ENCODE assay signal across 9 mouse cellular contexts in the genomic region with DNA sequence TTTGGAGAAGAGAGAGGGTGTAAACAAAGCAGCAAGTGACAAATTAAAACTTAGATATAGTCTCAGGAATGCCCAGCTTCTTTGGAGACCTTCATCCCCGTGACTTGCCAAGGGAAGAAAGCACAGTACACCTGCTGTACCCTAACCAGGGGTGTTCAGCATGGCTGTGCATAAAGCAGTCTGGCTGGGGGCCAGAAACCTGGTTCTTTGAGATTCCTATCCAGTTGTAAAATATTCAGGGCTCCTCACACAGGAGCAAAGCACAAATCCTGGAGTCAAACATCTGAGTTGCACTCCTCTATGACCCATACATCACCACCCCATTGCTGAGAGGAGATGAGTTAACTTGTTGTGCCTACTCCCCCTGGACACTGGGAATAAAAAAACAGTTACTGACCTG. TPM values are rescaled to one million over a fixed set of nuclear protein-coding genes. Genes with fewer than 3 reads are reported as not detected.
A peak's percentile ranks its signal among the peaks of the same experiment; 100 is the strongest.
DNase-seq lines count a peak whose midpoint lies in the region; ATAC-seq and TF ChIP-seq lines count a peak whose summit lies in the region.
"Had no signal": no experiment of that assay in that cellular context is flagged by ENCODE, and none has a peak within 500 bp of the region (broad histone marks: within the 10 kb centered on the region; RNA-seq: fewer than 3 reads in every experiment).

No protein-coding gene starts in this region.

- no peak for ATAC-seq in heart, embryonic 13.5 days (ENCODE audit: extremely low read depth, insufficient number of reproducible peaks, low FRiP score, low TSS enrichment)
- peak; percentile 21; the same call in 1 of the 2 replicates for ATAC-seq in kidney, embryonic 16.5 days (ENCODE audit: low FRiP score, low TSS enrichment)
- no peak for ATAC-seq in stomach, embryonic 15.5 days (ENCODE audit: insufficient read depth, low FRiP score, low read depth)
- ATAC-seq in activated CD4-positive, CD25-positive, alpha-beta regulatory T cell, adult 4 months, result no peak

- intact Hi-C loops in heart, postnatal 14 days (cut with DNase I), result no loop called here

- no peaks in the 10 kb centered on the region for H3K36me3 ChIP-seq in heart, embryonic 13.5 days
- H3K36me3 ChIP-seq in spleen, adult 2 months (ENCODE audit: control insufficient read depth, insufficient read depth, low read length), result no peaks in the 10 kb centered on the region
- no peaks in the 10 kb centered on the region for H3K36me3 ChIP-seq in kidney, embryonic 16.5 days (ENCODE audit: insufficient read depth, low read length)
- no peaks in the 10 kb centered on the region for H3K36me3 ChIP-seq in stomach, embryonic 15.5 days

- 0 out of 2 replicates have a peak overlapping the region, but pooled peaks have one; percentile 7 for H3K27ac ChIP-seq in heart, embryonic 13.5 days (replicated peaks)
- H3K27ac ChIP-seq in spleen, adult 2 months (ENCODE audit: insufficient read depth, low read length), result no peak overlapping the region
- peak overlapping the region; percentile 95 for H3K27ac ChIP-seq in kidney, embryonic 16.5 days (ENCODE audit: low read length)
- no peak overlapping the region for H3K27ac ChIP-seq in stomach, embryonic 15.5 days

- WGBS in heart, embryonic 13.5 days, result 84% methylated on average over 1 of the region's 1 CpGs
- 60% methylated on average over 1 of the region's 1 CpGs for WGBS in spleen, adult 2 months
- 30% methylated on average over 1 of the region's 1 CpGs for WGBS in kidney, embryonic 16.5 days
- WGBS in stomach, embryonic 15.5 days, result 73% methylated on average over 1 of the region's 1 CpGs

- no peak for DNase-seq in heart, postnatal 14 days
- DNase-seq in spleen, adult 2 months (ENCODE audit: low read depth in 1 of 2, low spot score in 2 of 2), result no peak
- DNase-seq in spleen, adult 12 weeks (ENCODE audit: low spot score), result no peak
- no peak for DNase-seq in gastrocnemius, postnatal 25 days
- DNase-seq: midbrain, embryonic 14.5 days had no signal

- H3K27me3 ChIP-seq in heart, embryonic 13.5 days (replicated peaks), result no peaks in the 10 kb centered on the region
- H3K27me3 ChIP-seq in spleen, adult 2 months (ENCODE audit: control insufficient read depth, insufficient read depth, low read length), result no peaks in the 10 kb centered on the region
- no peaks in the 10 kb centered on the region for H3K27me3 ChIP-seq in kidney, embryonic 16.5 days (ENCODE audit: insufficient read depth, low read length)
- no peaks in the 10 kb centered on the region for H3K27me3 ChIP-seq in stomach, embryonic 15.5 days (replicated peaks)

- no peak for TF ChIP-seq CTCF in spleen, adult 2 months (IDR thresholded peaks at IDR 0.05; ENCODE audit: extremely low read depth, insufficient read depth, insufficient read length, insufficient replicate concordance)

- peak overlapping the region; percentile 84 for H3K9ac ChIP-seq in heart, embryonic 13.5 days
- peak overlapping the region; percentile 27; the same call in 1 of the 2 replicates for H3K9ac ChIP-seq in kidney, embryonic 16.5 days (replicated peaks; ENCODE audit: low read length)
- H3K9ac ChIP-seq in stomach, embryonic 15.5 days, result no peak overlapping the region

- no peaks in the 10 kb centered on the region for H3K9me3 ChIP-seq in heart, embryonic 13.5 days
- no peaks in the 10 kb centered on the region for H3K9me3 ChIP-seq in kidney, embryonic 16.5 days (ENCODE audit: low read length)
- no peaks in the 10 kb centered on the region for H3K9me3 ChIP-seq in stomach, embryonic 15.5 days

- H3K4me3 ChIP-seq in heart, embryonic 13.5 days, result peak overlapping the region; percentile 68; the same call in 1 of the 2 replicates
- 0 out of 2 replicates have a peak overlapping the region, but pooled peaks have one; percentile 13 for H3K4me3 ChIP-seq in spleen, adult 2 months (ENCODE audit: extremely low read depth, insufficient read depth, insufficient read length)
- H3K4me3 ChIP-seq in kidney, embryonic 16.5 days (ENCODE audit: low read length), result peak overlapping the region; percentile 12; the same call in 1 of the 2 replicates
- H3K4me3 ChIP-seq in stomach, embryonic 15.5 days (replicated peaks), result no peak overlapping the region

- H3K4me1 ChIP-seq in heart, embryonic 13.5 days, result peaks cover 18% of the 10 kb centered on the region
- peaks cover 7% of the 10 kb centered on the region; the same call in 1 of the 2 replicates for H3K4me1 ChIP-seq in spleen, adult 2 months (ENCODE audit: control insufficient read depth, insufficient read depth, insufficient read length)
- H3K4me1 ChIP-seq in kidney, embryonic 16.5 days (ENCODE audit: insufficient read depth, low read length), result peaks cover 23% of the 10 kb centered on the region
- peaks cover 7% of the 10 kb centered on the region; the same call in 1 of the 2 replicates for H3K4me1 ChIP-seq in stomach, embryonic 15.5 days

- H3K4me2 ChIP-seq in heart, embryonic 13.5 days, result peak overlapping the region; percentile 70
- H3K4me2 ChIP-seq in kidney, embryonic 16.5 days (replicated peaks; ENCODE audit: low read depth, low read length), result peak overlapping the region; percentile 54
- H3K4me2 ChIP-seq in stomach, embryonic 15.5 days, result peak overlapping the region; percentile 76; the same call in 1 of the 2 replicates

- TF ChIP-seq POLR2A in spleen, adult 2 months (IDR thresholded peaks at IDR 0.05; ENCODE audit: low read depth, low read length), result no peak

RNA-seq across cellular contexts. Expression of gene Ostf1, which starts 2.0 kb away (rescaled TPM):
- 66.5 and 75.0 TPM in 2 replicates for polyA plus RNA-seq in heart, embryonic 13.5 days (2015; fragmentation: Nextera tagmentation; extraction: Ambion mirVana)
- 10 to 100 TPM; 46.5 to 52.2 TPM for total RNA-seq in heart, postnatal 14 days (2021)
- polyA plus RNA-seq in spleen, adult 2 months (2012; rRNA removed), result 69.7 and 83.6 TPM in 2 replicates
- polyA plus RNA-seq in kidney, embryonic 16.5 days (2015; fragmentation: Nextera tagmentation; extraction: Ambion mirVana), result 136 and 150 TPM in 2 replicates
- 95.9 and 97.4 TPM in 2 replicates for polyA plus RNA-seq in stomach, embryonic 15.5 days (2015; fragmentation: Nextera tagmentation; extraction: Ambion mirVana)
- 10 to 100 TPM; 19.1 to 26.4 TPM for total RNA-seq in gastrocnemius, postnatal 25 days (2021)
- polyA plus RNA-seq in activated CD4-positive, CD25-positive, alpha-beta regulatory T cell, adult 4 months (2017; shearing (Covaris generic)), result 100 to 1,000 TPM; 142 to 143 TPM

RNA-seq across cellular contexts. Expression of gene Nmrk1, which starts 2.2 kb away (rescaled TPM):
- 6.3 and 7.7 TPM in 2 replicates for polyA plus RNA-seq in heart, embryonic 13.5 days (2015; fragmentation: Nextera tagmentation; extraction: Ambion mirVana)
- total RNA-seq in heart, postnatal 14 days (2021), result 1 to 10 TPM; 3.9 to 4.0 TPM
- 3.5 and 4.0 TPM in 2 replicates for polyA plus RNA-seq in spleen, adult 2 months (2012; rRNA removed)
- 28.6 and 29.2 TPM in 2 replicates for polyA plus RNA-seq in kidney, embryonic 16.5 days (2015; fragmentation: Nextera tagmentation; extraction: Ambion mirVana)
- 13.4 and 14.6 TPM in 2 replicates for polyA plus RNA-seq in stomach, embryonic 15.5 days (2015; fragmentation: Nextera tagmentation; extraction: Ambion mirVana)
- 1 to 10 TPM; 2.2 to 2.7 TPM for total RNA-seq in gastrocnemius, postnatal 25 days (2021)
- 1 to 10 TPM; 6.0 to 7.3 TPM for polyA plus RNA-seq in activated CD4-positive, CD25-positive, alpha-beta regulatory T cell, adult 4 months (2017; shearing (Covaris generic))

RNA-seq across cellular contexts. Expression of gene Carnmt1, which starts 41.0 kb away (rescaled TPM):
- polyA plus RNA-seq in heart, embryonic 13.5 days (2015; fragmentation: Nextera tagmentation; extraction: Ambion mirVana), result 21.0 and 22.2 TPM in 2 replicates
- 10 to 100 TPM; 23.1 to 24.7 TPM for total RNA-seq in heart, postnatal 14 days (2021)
- polyA plus RNA-seq in spleen, adult 2 months (2012; rRNA removed), result 3.1 and 5.8 TPM in 2 replicates
- polyA plus RNA-seq in kidney, embryonic 16.5 days (2015; fragmentation: Nextera tagmentation; extraction: Ambion mirVana), result 24.0 and 26.0 TPM in 2 replicates
- 24.0 and 26.9 TPM in 2 replicates for polyA plus RNA-seq in stomach, embryonic 15.5 days (2015; fragmentation: Nextera tagmentation; extraction: Ambion mirVana)
- total RNA-seq in gastrocnemius, postnatal 25 days (2021), result 100 to 1,000 TPM in 1 of 2 experiments, 10 to 100 TPM in 1; 93.9 to 131 TPM
- polyA plus RNA-seq in activated CD4-positive, CD25-positive, alpha-beta regulatory T cell, adult 4 months (2017; shearing (Covaris generic)), result 1 to 10 TPM; 2.7 to 4.3 TPM

Comparison
In these comparisons a context has a peak if more than half of its experiments do, and no peak if none do; other contexts are left out.
1. H3K27ac ChIP-seq: peak in heart, embryonic 13.5 days (single experiment) and kidney, embryonic 16.5 days (single experiment); none in spleen, adult 2 months (single experiment) and stomach, embryonic 15.5 days (single experiment).
2. Peak in every context shown above with its lines, with median percentiles within 50 percentile points of each other: H3K4me2 ChIP-seq.